Mouse (Mus musculus) large intestine, adult 2 months (tissue): ENCODE results near the gene Ndst2. TPM values are rescaled to one million over a fixed set of nuclear protein-coding genes. Genes with fewer than 3 reads are reported as not detected.
A peak's percentile ranks its signal among the peaks of the same experiment; 100 is the strongest.

Source experiments
- DNase-seq: peaks from one replicate; pipeline ENCODE4 v3.0.0-alpha.2; 2012; ENCODE audit warnings: low read depth, low spot score
- WGBS: fragments of 180-500 bp; shearing (Covaris S2); methylation state at CpG from one replicate; pipeline ENCODE4 v1.1.7; 2018; 5-methylcytosine and 5-hydroxymethylcytosine counted together
- polyA plus RNA-seq: library from polyadenylated mRNA; depleted of rRNA; stranded (reverse); fragments of >200 nt; gene quantifications from 2 replicates; pipeline ENCODE4 v1.2.3, GENCODE M21; 2012

Ndst2 gene
- polyA plus RNA-seq, 1 experiment: 25.4 TPM

- under 1% methylated on average over 61 of the region's 61 CpGs for WGBS
- DNase-seq: no peak
Measured at GRCm38 (mm10) chr14:20702741-20703381, 31.5 kb downstream of the Ndst2 start, which contains the start of gene Chchd1. Gene Chchd1, plus strand, starts transcription at chr14:20703006.

- 3% methylated on average over 15 of the region's 15 CpGs for WGBS
- DNase-seq: no peak
Measured at GRCm38 (mm10) chr14:20702096-20702740, 32.1 kb downstream of the Ndst2 start.

GRCm38 (mm10) chr14:20701554-20701953 lies 32.8 kb downstream of the Ndst2 start:
- no peak for DNase-seq
- WGBS: 46% methylated on average over 8 of the region's 8 CpGs

GRCm38 (mm10) chr14:20700362-20700761 lies 34.0 kb downstream of the Ndst2 start:
- WGBS: 59% methylated on average over 3 of the region's 3 CpGs
- no peak for DNase-seq

GRCm38 (mm10) chr14:20698515-20698914 lies 35.8 kb downstream of the Ndst2 start:
- no peak for DNase-seq
- WGBS: 76% methylated on average over 2 of the region's 2 CpGs

GRCm38 (mm10) chr14:20696986-20697385 lies 37.4 kb downstream of the Ndst2 start:
- 24% methylated on average over 1 of the region's 1 CpGs for WGBS
- no peak for DNase-seq

- 10% methylated on average over 24 of the region's 27 CpGs for WGBS
- DNase-seq: no peak
Measured at GRCm38 (mm10) chr14:20695761-20696520, 38.4 kb downstream of the Ndst2 start.

- DNase-seq: no peak
- WGBS: under 1% methylated on average over 111 of the region's 111 CpGs
Measured at GRCm38 (mm10) chr14:20694884-20695760, 39.2 kb downstream of the Ndst2 start, which contains the start of gene Fut11. Gene Fut11, plus strand, starts transcription at chr14:20694968.

GRCm38 (mm10) chr14:20694185-20694883 lies 40.0 kb downstream of the Ndst2 start:
- WGBS: 39% methylated on average over 13 of the region's 13 CpGs
- no peak for DNase-seq

GRCm38 (mm10) chr14:20693589-20694101 lies 40.7 kb downstream of the Ndst2 start:
- WGBS: 87% methylated on average over 10 of the region's 10 CpGs
- DNase-seq: no peak

GRCm38 (mm10) chr14:20691772-20692171 lies 42.6 kb downstream of the Ndst2 start:
- WGBS: 87% methylated on average over 6 of the region's 6 CpGs
- no peak for DNase-seq

GRCm38 (mm10) chr14:20689009-20689408 lies 45.4 kb downstream of the Ndst2 start:
- no peak for DNase-seq
- 77% methylated on average over 2 of the region's 2 CpGs for WGBS

GRCm38 (mm10) chr14:20686576-20686975 lies 47.8 kb downstream of the Ndst2 start:
- DNase-seq: no peak
- WGBS: 95% methylated on average over 3 of the region's 3 CpGs

- 30% methylated on average over 3 of the region's 3 CpGs for WGBS
- DNase-seq: no peak
Measured at GRCm38 (mm10) chr14:20682498-20682897, 51.9 kb downstream of the Ndst2 start.

- no peak for DNase-seq
- 84% methylated on average over 2 of the region's 2 CpGs for WGBS
Measured at GRCm38 (mm10) chr14:20681742-20682141, 52.6 kb downstream of the Ndst2 start.

- no peak for DNase-seq
- 80% methylated on average over 4 of the region's 4 CpGs for WGBS
Measured at GRCm38 (mm10) chr14:20677906-20678305, 56.5 kb downstream of the Ndst2 start.

- WGBS: under 1% methylated on average over 43 of the region's 43 CpGs
- DNase-seq: peak; percentile 98
Measured at GRCm38 (mm10) chr14:20674064-20674833, 60.1 kb downstream of the Ndst2 start, which contains the start of gene Sec24c. Gene Sec24c, plus strand, starts transcription at chr14:20674308.

GRCm38 (mm10) chr14:20673735-20674063 lies 60.7 kb downstream of the Ndst2 start:
- 5% methylated on average over 13 of the region's 13 CpGs for WGBS
- peak; percentile 82 for DNase-seq
